Mouse (Mus musculus) liver, embryonic 14.5 days (tissue): ENCODE results near the gene Pon2.

Experiments used
- CTCF ChIP-seq: IDR thresholded peaks from 2 replicates; pipeline ENCODE4 v1.5.1; 2016; ENCODE audit warnings: antibody characterized with exemption, low read depth, control low read depth
- EP300 ChIP-seq: IDR thresholded peaks from 2 replicates; pipeline ENCODE4 v1.6.1; 2016; ENCODE audit warnings: antibody characterized with exemption, low read depth

GRCm38 (mm10) chr6:5287392-5287791 lies 10.9 kb downstream of the Pon2 start:
- TF ChIP-seq CTCF: no peak
- TF ChIP-seq EP300: peak; percentile 94
